Mouse (Mus musculus) left cerebral cortex, adult 2 months (tissue): ENCODE measurements around the gene Ski. TPM values are rescaled to one million over a fixed set of nuclear protein-coding genes. Genes with fewer than 3 reads are reported as not detected.

Experiments
- DNase-seq, 2 experiments: peaks; one replicate each; pipeline ENCODE4 v3.0.0; 2021 to 2022; ENCODE audit warnings: low spot score in 2 of 2, mixed read lengths in 1 of 2; ENCODE audit errors: extremely low spot score in 1 of 2
- H3K27ac ChIP-seq: fragments of 200-600 bp; 2 replicates; pipeline ENCODE4 v1.8.1; 2022
- H3K4me3 ChIP-seq: fragments of 200-600 bp; 2 replicates; pipeline ENCODE4 v1.8.1; 2022
- CTCF ChIP-seq: fragments of 200-600 bp; IDR thresholded peaks from 2 replicates; pipeline ENCODE4 v1.8.1; 2022; ENCODE audit warnings: antibody characterized with exemption, mild to moderate bottlenecking, moderate library complexity
- intact Hi-C: fragments of 180-260 bp; cut with DNase I; formaldehyde crosslinking; loops from one replicate; pipeline ENCODE4 v1.15.1; 2025
- total RNA-seq, 2 experiments: library from RNA; stranded (reverse); gene quantifications; 2 replicates each; pipeline ENCODE4 v1.2.3; 2021

Ski gene
- total RNA-seq, 2 experiments from 2014 or later: 113 to 119 TPM

GRCm38 (mm10) chr4:155118278-155118677, 104.1 kb downstream of the Ski start:
- Histone ChIP-seq H3K27ac (no peak overlapping the region), H3K4me3 (no peak overlapping the region)
- no peak for TF ChIP-seq CTCF
- DNase-seq: no peak
- intact Hi-C loops: no loop called here

DNA sequence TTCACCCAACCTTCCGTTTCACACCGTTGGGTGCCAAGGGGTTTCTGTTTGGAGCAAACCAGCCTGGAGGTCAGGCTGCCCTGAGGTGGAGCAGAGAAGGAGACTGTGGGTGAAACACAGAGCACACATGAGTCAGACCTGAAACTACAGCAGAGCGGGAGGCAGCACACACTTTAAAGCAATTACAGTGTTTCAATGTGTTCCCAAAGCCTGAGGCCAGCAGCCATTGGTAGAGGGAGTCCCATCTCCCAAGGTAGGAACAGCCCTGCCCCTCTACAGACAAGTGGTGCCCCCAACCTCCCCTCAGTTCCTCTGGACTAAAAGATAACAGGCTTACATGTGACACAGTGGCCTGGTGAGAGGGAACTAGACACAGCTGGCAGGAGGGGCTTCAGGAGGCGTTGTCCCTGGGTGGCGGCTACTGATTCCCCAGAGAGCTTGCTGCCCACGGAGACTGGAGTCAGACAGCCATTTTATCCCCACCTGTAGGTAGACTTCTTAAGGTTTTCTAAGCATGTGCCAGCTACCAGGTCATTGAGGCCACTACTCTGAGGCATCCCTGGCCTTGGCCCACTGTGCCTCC, 104.9 kb downstream of the Ski start:
- intact Hi-C loops: no loop called here
- no peak for TF ChIP-seq CTCF
- H3K27ac ChIP-seq: no peak overlapping the region
- H3K4me3 ChIP-seq: no peak overlapping the region
- no peak for DNase-seq

DNA sequence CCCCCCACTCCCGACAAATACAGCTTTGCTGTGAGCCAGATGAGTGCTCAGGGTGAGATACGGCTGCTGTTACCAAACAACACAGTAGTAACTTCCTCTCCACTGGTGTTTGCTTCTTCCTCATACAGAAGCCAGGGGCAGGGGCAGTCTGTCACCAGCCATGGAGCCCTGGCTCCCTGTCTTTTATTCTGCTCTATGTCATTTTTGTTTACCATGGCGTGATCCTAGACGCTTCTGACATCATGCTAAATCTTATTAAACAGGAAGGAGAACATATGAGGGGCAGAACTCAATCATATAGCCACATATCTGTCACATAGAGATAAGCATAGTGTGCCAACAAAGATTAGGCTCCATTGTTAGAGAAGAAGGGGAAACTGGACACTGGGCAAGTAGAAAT, 105.8 kb downstream of the Ski start:
- intact Hi-C loops: no loop called here
- DNase-seq: no peak
- no peak overlapping the region for H3K27ac ChIP-seq
- no peak overlapping the region for H3K4me3 ChIP-seq
- no peak for TF ChIP-seq CTCF

DNA sequence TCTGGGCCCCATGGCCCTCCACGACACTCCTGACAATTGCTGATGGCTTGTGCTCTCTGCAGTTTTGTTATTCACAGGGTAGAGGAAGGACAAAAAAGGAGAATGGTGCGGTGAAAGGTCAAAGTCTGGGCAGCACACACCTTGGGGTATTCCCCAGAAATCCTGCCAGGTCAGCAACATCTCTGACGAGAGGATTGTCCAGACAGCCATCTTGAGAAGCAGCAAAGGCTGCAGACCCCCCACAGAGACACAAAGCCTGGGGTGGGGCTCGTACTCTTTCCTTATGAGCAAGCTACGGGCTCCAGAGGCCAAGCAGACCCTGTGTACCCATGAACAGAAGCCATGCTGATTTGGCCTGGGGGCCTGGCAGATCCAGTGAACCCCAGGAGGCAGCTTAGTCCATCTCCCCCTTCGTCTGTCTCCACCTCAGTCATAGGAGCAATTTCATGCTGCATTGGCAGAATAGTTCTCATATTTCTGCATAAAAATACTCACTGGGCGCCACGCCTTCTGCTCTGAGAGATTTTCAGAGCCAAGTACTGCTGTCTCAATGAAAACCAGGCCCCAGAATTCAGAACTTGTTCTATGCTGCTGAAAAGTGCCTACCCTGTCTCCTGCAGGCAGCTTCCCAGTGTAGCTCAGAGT, 108.5 kb downstream of the Ski start:
- TF ChIP-seq CTCF: no peak
- no peak overlapping the region for H3K4me3 ChIP-seq
- intact Hi-C loops: no loop called here
- no peak for DNase-seq
- no peak overlapping the region; the same call in 1 of the 2 replicates for H3K27ac ChIP-seq

- Histone ChIP-seq H3K4me3 (no peak overlapping the region), H3K27ac (no peak overlapping the region)
- no peak for TF ChIP-seq CTCF
- no peak for DNase-seq
- intact Hi-C loops: no loop called here
Measured at GRCm38 (mm10) chr4:155109471-155109870, 112.9 kb downstream of the Ski start.

DNA sequence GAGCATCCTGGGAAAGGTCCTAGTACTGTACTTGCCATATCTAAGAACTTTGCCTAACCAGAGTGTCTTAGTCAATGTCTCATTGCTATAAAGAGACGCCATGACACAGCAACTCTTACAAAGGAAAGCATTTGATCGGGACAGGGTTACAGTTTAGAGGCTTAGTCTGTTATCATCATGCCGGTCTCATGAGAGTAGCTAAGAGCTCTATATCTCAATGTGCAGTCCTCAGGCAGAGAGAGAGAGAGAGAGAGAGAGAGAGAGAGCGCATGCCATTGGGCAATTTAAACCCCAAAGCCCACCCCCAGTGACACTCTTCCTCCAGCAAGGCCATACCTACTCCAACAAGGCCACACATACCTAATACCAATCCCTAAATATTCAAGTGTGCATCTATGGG, 114.5 kb downstream of the Ski start:
- TF ChIP-seq CTCF: no peak
- Histone ChIP-seq H3K4me3 (no peak overlapping the region), H3K27ac (no peak overlapping the region)
- DNase-seq: no peak
- intact Hi-C loops: no loop called here

Other genes with a start within 250 kb of the Ski start
- 10 to 100 TPM; 83.4 to 90.2 TPM for gene Plch2, start 165.8 kb downstream of the Ski start, total RNA-seq
- gene Pex10, start 155.6 kb downstream of the Ski start, total RNA-seq: 10 to 100 TPM; 17.4 to 18.3 TPM
- 10 to 100 TPM; 62.4 to 67.5 TPM for gene Rer1, start 136.2 kb downstream of the Ski start, total RNA-seq
- 10 to 100 TPM; 10.6 to 11.2 TPM for gene Morn1, start 136.0 kb downstream of the Ski start, total RNA-seq
- 10 to 100 TPM; 25.9 to 28.8 TPM for gene Faap20, start 27.2 kb upstream of the Ski start, total RNA-seq
- gene Prkcz, start 138.8 kb upstream of the Ski start, total RNA-seq: 100 to 1,000 TPM; 221 to 226 TPM
- gene Gabrd, start 175.5 kb upstream of the Ski start, total RNA-seq: 10 to 100 TPM; 69.2 to 71.8 TPM
- gene Cfap74, start 186.6 kb upstream of the Ski start, total RNA-seq: 10 to 100 TPM; 15.1 to 17.7 TPM
- gene Tmem52, start 246.5 kb upstream of the Ski start, total RNA-seq: 1 to 10 TPM; 1.7 to 1.9 TPM